Mouse (Mus musculus): ENCODE results near the gene Plagl1.

Gene Plagl1

DNA sequence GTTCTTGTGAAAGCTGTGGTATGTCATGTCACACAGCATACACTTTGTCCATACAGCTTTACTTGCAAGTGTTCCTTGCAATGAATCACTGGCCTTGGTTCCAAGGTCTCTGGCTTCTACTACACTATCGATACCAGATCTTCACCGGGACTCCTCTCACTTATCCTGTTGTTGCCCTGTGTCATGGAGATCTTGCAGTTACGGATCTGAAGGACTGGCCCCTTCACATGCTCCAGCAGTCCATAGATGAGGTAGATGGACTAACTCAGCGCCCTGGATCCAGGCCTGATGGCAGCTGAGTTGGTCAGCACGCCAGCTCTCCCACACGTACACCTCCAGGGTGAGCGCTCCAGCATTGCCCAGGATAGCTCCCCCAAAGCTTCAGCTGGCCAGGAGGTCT, 75.0 kb downstream of the Plagl1 start:
- no peak for DNase-seq (ENCODE audit: low spot score)

GRCm38 (mm10) chr10:13135751-13136150, 75.4 kb downstream of the Plagl1 start:
- DNase-seq (ENCODE audit: low spot score): no peak

DNA sequence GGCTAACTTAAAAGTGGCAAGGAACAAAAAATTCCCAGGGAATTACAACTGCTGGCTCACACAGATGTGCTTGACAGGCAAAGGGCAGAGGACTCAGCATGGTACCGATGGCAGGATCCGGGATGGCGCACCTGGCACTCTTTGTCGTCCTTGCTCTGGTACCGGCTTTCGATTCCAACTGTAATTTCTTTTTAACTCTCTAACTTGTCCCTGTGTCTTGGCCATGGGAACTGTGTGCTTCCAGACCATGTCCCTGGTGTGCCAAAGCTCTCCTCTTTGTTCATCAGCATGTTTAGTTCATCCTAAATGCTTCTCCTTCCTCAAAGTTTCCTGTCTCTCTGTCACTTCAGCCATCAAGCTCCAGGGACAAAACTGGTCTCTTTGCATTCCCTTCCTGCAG, 77.6 kb downstream of the Plagl1 start:
- DNase-seq (ENCODE audit: low spot score): no peak

- no peak for DNase-seq (ENCODE audit: low spot score)
These were observed 80.1 kb downstream of the Plagl1 start for GRCm38 (mm10) chr10:13140434-13140833.

GRCm38 (mm10) chr10:13150435-13150834, 90.1 kb downstream of the Plagl1 start:
- DNase-seq (ENCODE audit: low spot score): no peak

DNA sequence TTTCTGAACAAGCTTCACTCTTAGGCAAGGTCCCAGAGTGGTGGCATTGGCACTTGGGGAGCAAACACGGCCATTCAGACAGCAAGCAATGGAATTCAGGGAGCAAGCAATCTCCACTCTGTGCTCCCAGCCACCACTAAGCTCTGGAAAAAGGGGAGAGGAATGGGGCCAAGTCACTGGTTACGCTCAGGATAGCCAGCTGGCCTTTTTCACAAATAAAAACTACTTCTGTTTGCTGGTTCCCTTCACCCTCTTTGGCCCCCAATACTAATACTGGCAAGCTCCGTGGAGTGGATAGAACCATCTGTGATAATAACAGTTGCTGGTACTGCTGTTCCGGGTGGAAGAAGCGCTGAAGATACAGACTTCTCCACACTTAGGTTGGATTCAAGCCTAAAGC, 91.0 kb downstream of the Plagl1 start:
- DNase-seq (ENCODE audit: low spot score): no peak

DNA sequence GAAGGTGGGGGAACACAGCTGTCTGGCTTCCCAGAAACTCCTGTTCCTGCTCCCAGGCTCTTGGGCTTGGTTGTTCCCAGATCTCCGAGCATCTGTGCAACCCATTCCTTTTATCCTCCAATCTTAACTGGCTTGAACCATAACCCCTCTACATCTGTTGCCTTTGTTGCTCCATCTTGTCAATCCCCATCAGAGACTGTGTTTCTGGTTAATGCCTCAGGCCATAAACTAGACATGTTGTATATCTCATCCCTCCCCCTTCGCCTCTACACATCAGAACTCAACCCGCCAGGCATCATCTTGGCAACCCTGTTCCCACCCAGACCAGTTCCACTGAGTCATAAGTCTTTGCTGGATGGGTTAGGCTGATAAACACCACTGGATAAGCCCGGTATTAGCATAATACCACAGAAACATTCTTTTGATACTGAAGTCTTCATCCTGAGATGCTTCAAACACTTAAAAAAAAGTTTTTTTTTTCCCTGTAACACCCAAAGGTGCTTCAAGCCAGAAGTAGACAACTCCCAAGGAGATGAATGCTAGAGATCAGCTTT, 92.6 kb downstream of the Plagl1 start:
- no peak for DNase-seq (ENCODE audit: low spot score)

- no peak for DNase-seq (ENCODE audit: low spot score)
These were observed 95.1 kb downstream of the Plagl1 start for GRCm38 (mm10) chr10:13155377-13155776.

DNA sequence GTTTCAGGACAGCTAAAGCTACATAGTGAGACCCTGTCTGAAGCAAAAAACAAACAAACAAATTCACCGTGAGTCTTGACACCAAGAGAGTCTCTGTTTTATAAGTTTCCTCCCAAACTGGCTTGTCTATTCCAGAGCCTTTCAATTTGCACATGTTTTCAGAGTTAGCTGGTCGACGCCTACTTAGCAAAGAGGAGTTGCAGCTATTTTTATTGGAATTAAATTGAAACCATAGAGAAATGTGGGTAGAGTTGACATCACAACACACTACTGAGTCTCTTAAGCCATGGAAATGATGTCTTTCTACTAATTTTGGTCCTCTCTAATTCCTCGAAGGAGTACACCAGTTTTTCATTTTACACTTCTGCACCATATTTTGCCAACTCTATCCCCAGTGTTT, 100.6 kb downstream of the Plagl1 start:
- no peak for DNase-seq (ENCODE audit: low spot score)

GRCm38 (mm10) chr10:13162031-13162430, 101.7 kb downstream of the Plagl1 start:
- no peak for DNase-seq (ENCODE audit: low spot score)

- DNase-seq (ENCODE audit: low spot score): no peak
These were observed 108.2 kb downstream of the Plagl1 start for GRCm38 (mm10) chr10:13168461-13168860.

DNA sequence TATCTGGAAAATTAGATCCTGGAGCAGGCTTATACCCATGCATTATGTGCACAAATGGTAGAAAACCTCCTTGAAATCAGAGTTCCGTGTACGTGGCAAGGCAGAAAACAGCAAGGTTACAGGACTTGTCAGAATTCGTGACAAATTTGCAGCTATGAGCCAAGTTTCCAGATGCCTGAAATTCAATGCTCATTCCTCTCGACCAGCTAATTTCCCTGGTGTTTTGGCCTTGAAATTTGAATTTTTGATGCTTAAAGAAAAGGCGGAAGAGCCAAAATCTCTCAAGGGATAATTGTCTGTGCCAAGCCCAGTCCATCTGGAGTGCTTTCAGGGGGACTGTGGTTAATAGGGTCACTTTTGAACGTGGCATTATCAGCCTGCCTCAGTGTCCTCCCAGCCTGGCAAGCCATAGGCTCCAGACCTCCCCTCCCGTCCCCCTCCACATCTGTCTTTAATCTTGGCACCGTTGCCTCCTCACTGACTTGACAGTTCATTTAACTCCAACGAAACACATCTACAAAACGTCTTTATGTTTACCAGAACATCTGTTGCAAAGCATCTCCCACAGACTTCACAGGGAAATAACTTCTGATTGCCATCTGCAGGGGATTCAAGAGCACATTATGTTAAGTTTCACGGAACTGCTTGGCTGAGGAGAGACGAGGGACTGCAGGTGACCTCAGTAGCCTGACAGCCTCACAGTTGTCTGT, 110.6 kb downstream of the Plagl1 start:
- DNase-seq (ENCODE audit: low spot score): no peak

DNA sequence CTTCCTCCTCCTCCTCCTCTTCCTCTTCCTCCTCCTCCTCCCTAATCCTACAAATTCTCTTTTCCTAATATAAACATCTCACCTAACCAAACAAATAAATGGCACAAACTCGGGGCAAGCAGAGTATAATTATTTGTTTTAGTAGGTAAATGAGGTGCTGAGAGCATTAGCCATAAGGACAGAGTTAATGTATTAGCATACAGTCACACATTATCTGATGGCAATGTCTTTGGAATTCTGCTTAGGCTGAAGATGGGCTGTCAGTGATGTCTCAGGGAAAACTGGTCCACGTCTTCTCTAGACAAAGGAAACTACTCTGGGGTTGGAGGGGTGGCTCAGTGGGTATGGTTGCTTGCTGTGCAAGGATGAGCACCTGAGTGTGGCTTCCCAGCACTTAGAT, 111.2 kb downstream of the Plagl1 start:
- DNase-seq (ENCODE audit: low spot score): no peak

DNA sequence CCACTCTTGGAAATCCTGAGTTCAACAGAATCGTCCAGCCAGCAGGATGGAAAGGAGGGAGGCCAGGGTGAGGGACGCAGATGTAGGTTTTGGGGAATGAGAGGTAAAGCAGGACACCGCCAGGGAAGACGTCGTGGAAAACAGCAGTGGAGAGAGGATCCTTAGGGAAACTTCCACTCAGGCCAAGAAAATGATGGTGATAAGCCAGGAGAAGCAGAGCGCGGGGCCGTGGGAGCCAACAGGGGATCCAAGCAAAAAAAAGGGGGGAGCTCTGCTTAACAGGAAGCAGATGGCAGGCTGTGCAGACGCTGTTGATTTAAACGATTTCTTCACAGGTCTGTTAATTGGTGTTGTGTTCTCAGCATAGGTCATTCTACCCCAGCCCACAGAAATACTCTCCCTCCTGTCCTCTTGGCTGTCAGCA, 112.5 kb downstream of the Plagl1 start:
- DNase-seq (ENCODE audit: low spot score): no peak

DNA sequence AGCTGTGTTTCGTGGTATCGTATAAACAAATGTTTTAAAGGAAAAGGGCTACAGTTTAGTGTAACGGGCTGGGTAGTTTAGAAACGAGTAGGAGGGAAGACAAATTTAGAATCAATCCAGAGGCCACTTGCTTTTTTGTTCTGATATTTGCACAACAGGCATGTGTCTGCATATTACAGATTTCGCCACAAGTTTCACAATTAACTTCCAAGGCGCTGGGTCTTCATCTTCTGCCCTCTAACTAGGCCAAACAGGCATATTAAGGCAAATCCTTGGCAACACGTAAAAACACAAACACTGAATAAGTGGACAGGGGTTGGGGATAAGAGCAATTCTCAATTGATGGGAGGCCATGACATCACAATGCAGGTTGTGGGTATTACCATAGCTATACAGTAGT, 115.6 kb downstream of the Plagl1 start:
- no peak for DNase-seq (ENCODE audit: low spot score)

DNA sequence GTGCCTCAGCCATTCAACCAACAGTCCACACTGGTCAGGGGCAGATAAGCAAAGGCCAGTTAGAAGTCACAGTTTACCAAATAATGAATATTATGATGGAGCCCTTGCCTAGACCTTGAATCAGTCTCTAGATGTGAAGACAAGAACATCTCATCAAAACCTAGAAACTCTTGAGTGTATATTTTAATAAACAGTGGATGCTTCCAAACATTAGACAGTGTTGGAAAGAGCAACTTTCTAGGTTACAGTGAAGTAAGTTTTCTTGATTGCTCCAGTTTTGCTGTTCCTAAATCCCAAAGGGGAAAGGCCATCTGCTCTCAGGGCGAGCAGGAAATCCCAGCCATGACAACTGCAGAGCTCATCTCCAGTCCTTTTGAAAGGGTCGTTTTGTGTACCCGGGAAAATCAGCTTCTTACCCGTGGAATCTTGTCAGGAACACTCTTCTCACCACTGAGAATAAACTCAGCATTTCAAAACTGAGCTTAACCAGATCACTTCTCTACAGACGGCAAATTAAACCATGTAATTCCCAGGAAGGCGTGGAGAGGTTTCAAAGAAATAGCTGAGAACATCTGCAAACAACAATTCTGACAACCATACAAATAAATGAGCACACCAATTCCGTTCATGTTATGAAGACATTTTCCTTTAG, 117.8 kb downstream of the Plagl1 start, which contains the start of gene Zc2hc1b:
TSS of gene Zc2hc1b (minus strand) at position 51 of the 652 bp plus-strand sequence.
- DNase-seq (ENCODE audit: low spot score): no peak

DNA sequence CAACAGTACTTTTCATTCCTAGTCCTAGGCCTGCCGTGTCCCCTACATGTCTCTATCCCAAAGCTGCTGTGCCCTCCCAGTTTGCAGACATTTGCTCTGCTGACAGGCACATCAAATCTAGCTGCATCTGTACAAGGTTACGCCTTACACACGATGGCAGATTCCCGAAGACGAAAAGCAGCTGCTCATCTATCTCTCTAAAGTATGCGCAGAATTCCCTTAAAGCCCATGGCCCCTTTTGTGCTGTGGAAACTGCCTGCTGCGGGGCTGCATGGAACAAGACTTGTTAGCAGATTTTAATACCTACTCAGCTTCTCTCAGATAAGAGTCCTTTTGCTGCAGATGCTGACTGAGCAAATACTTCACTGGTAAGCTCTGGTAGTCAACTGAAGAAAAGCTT, 119.9 kb downstream of the Plagl1 start:
- DNase-seq (ENCODE audit: low spot score): no peak

Data from testis, postnatal 14 days (tissue).